Mouse (Mus musculus): ENCODE measurements at regions not wholly inside any gene's neighbourhood (a gene's known extent, or its start where the extent isn't known, plus 50 kb on each side); places are given as distances from the start of the nearest gene placed in this dataset.
A peak's percentile ranks its signal among the peaks of the same experiment; 100 is the strongest.

DNA sequence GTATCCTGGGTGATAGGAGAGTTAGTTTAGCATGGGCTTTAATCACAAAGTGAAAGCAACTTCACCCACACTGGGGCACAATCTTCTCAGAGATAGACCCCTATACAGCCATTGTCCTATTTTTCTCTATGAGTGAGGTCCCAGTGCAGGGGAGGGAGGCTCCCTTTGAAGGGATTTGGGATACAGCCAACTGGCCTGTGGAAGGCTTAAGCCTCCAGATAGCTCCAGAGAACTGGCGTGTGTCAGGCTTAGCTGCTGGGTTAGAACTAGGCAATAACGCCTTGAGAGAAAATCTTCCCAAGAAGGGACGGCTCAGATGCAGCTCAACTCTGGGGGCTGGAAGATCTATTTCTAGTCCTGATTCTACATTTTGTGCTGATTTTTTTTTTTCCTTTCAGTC is 397.4 kb upstream of the Zdhhc25 start:
- no peak for DNase-seq (ENCODE audit: low spot score in 2 of 2)

DNA sequence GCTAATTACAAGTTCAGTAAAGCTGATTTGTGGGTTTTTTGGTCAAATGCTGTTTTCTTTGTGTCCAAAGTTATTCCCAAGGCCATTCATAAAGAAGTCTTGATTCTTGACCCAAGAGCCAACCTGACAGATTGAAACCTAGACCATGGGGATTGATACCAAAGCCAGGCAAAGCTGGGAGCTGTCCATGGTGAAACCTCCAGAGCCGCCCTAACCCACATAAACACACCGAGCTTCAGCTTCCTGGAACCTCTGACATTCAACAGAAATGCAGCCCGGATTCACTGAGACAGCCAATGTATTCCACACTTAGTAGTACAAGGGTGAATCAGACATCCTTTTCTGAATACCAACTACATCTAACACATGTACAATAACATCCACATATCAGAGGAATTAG is 386.7 kb upstream of the Zdhhc25 start:
- no peak for DNase-seq (ENCODE audit: low spot score in 2 of 2)

DNA sequence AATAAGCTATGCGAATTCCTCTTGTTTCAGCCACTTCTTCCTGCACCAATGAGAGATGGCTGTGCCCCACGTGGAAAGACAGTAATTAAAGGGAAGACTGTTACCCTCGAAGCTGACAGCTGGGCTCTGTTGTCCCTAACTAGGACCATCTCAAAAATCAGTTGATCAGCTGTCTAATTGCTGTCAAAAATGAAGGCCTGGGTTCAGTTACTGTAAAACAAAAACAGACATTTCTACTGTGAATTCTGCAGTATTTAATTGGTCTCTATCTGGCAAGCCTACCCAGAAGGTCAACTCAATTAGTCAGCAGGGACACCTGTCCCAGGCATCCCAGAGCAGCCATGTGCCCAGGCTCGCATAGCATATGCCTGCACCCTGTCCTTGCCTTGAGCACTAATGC is 385.8 kb upstream of the Zdhhc25 start:
- DNase-seq (ENCODE audit: low spot score in 2 of 2), result no peak

DNA sequence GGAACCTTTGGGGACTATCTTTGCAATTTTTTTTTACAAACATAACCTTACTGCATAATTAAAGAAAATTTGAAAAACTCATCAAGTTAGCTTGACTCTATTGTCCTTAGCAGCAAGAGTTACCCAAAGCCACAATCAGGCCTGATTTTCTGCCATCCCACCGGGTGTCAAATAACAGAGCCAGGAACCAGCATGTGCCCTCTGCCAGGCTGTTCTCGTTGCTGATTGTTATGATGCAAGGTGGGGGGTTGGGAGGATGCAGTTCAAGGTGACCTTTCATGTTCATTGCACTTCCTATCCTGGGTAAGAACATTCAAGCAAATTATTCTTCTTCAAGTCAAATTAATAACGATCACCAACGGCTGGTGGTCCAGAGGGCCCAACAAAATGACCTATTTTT is 370.6 kb upstream of the Zdhhc25 start:
- no peak for DNase-seq (ENCODE audit: low spot score in 2 of 2)

DNA sequence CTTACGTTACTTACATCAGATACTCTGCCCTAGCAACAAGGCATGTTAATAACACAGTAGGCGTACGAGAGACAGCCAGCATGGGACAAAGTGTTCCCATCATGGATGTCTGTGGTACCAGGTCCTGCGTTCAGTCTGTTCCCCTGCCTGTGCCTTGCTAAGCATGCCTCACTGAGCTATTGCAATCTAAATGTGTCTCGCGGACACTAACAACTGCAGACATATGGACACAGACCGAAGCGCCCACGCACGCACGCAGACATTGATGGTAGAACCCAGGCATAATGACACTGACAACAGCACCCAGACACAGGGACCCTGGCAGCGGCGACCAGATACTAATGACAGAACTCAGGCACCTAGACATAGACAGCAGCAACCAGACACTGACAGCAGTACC is 355.5 kb upstream of the Zdhhc25 start:
- no peak for DNase-seq (ENCODE audit: low spot score in 2 of 2)

DNA sequence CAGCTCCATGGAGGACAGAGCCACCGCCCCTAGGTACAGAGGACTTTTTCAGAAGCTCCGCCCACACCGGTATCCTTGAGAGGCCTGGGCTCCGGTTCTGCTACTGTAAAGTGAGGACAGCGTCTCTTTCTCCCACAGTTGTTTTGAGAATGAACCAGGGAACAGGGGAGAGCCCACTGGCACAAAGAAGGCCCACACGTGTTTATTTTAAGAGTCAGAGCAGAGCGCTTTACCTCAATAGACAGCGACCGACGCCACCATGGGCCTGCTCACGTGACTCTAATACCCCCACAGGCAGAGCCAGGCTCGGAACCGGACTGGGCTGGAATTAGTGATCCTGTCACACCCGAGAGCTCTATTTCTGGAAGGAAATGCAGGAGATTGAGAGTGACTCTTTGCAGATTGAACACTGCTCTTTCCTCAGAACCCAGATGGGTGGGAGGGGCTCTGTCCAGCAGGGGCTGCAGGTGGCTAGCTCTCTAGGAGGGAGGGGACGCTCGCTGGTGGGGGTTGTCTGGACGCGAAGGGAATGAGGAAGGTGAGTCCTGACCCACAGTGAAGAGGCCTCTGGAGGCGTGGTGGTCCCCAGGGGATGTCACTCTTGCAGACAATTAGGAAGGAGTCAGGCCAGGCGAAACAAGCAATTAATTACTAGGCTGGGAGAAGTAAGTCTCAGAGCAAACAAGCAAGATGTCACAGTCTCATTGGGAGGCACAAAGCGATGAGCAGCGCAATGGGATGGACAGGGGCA is 354.4 kb upstream of the Zdhhc25 start:
- DNase-seq (ENCODE audit: low spot score in 2 of 2), result no peak

DNA sequence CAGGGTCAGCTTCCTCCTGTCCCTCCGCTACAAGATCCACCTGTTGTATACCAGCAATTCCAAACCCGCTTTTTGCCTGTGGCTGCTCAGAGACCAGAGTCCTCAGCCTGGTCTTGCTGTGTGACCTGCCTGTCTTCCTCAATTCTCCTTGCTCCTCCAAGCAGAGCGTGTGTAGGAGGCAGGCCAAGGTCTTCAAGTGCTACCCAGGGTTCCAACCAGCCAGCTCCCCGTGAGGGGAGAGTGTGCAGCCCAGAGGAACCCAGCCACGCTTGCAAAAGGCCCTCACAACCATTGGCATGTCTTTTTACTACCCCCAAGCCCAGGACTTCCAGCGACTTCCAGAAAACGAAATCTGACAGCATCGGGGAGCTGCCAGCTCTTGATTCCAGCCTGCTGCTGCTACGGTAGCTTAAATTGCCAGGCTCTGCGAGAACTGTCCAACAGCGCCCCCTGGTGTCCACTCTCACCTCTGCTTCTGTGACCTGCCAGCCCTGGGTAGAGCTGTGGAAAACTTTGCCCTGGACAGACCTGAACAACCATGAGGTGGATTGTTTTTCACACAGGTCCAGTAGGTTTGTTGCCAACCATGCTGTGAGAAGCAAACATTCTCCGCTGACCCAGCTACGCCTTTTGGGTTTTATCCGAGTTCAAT is 352.0 kb upstream of the Zdhhc25 start:
- DNase-seq (ENCODE audit: low spot score in 2 of 2), result peak; percentile 11 to 69

DNA sequence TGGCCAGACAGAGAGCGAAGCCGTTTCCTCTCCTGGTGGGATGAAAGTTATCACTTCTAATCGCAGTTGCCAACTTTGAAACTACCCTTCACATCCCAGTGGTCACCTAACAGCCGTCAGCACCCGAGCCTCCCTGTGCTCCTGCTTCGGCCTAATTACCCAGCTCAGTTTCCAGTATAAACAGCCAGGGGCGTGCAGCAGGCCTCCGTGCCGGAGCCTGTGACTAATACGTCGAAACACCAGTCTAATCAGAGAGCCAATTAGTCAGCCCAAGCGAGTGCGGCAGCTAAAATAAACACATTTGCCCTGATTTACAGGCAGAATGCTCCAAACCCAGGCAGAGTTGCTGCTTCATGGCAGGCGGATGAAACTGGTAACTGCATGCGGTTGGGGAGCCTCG is 312.1 kb upstream of the Zdhhc25 start:
- DNase-seq (ENCODE audit: low spot score in 2 of 2), result no peak

DNA sequence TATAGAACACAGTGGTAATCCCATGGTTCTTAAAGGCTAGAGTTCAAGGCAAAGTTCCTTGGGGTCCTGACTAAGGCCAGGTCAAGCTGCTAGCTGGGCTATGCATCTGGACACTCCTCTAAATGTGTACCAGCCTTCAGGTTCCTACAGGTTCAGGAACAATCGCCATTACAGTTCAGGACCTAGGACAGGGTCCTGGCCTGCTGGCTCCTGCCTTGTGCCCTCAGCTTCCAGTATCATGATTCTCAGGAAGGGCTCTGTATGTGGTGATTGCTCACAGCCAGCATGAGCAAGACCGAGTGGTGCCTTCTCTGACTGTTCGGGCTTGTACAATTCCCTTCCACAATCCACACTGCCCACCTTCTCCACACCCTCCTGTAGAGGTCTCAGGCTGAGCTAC is 311.4 kb upstream of the Zdhhc25 start:
- DNase-seq (ENCODE audit: low spot score in 2 of 2), result no peak

DNA sequence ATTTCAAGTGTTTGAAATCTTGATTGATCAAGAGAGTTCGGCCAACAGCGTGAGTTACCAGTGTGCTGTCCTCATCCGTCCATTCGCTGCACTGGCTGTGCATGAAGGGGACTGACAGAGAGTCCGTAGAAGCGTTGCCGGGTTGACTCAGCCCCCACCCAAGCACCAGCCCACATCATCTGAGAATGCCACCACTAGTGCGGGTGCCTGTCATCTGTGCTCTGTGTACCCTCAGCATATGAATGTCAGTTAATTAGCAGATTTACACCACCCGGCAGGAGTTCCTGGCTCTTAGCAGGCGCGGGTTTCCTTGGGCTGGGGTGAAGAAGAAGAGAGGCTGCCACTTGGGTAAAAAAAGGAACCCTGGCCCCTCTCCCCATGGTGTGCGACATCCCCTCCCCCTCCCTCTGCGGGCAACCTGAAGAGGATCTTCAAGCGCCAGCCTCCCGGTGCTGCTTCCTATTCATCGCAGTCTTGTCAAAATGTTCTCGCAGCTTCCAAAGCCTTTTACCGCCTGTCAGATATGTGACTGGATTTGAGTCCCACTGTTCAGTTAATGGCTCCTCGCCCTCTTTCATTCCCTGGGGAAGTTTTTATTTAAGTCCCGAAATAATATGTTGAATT is 309.2 kb upstream of the Zdhhc25 start:
- no peak for DNase-seq (ENCODE audit: low spot score in 2 of 2)

DNA sequence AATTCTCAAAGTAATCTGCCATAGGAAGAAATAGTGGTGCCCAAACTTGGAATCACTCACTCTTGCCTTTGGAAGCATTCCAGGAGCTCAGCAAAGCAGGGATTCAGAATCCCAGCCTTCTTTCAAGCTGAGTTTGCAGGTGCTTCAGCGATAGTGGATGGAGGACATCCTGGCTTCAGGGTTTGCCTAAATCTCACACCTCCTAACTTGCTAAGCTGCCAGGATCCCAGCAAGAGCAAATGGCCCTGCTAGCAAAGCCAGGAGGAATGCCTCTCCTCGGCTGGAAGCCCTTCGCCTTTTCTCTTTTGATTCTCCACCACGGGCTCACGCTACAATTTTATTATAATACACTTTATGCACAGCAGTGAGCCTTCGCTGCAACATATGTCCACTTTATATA is 301.0 kb upstream of the Zdhhc25 start:
- DNase-seq (ENCODE audit: low spot score in 2 of 2), result no peak

DNA sequence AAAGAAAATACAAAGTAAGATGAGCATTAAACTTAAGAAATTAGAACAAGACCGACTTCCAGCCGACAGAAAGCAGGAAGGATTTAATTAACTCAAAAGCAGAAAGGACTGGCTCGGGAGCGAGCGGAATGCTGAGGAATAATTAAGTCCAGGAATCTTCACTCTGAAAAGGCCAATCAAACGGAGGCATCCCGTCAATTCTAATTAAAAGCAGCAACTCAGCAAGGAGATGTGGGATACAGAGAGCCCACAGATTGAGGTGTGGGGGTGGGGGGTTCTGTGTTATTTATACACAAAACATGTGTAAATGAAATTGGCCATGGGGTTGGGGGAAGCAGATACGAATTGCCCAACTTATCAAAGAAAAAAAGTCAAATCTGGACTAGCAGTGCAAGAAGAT is 288.9 kb upstream of the Zdhhc25 start:
- DNase-seq (ENCODE audit: low spot score in 2 of 2), result no peak

DNA sequence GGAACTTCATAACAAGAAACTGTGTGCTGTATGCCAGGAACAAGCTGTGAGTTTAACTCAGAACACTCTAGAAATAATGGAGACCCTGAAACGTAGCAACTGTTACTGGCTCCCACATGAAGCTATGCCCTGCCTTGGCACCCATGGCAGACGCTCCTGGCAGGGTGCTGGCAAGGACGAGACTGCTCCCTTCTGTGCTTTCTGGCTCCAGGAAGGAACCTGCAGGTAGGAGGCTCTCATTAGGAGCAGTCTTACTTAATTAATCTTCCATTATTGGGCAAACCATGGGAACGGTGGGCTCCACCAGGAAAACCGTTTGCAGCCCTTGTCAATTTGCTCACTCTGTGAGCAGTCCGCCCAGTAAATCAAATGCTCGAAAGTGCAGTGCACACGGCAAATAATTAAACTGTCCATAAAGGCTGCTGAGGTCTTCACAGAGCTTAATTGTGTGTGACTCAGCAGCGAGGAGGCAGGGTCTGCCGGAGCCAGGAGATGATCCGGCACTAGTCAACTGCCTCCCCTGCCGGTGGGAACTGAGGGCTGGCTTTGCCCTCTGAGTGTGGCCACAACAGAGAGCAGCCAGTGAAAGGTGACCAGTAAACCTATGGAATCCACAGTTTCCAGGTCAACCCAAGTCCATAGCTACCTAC is 285.2 kb upstream of the Zdhhc25 start:
- DNase-seq (ENCODE audit: low spot score in 2 of 2), result no peak

DNA sequence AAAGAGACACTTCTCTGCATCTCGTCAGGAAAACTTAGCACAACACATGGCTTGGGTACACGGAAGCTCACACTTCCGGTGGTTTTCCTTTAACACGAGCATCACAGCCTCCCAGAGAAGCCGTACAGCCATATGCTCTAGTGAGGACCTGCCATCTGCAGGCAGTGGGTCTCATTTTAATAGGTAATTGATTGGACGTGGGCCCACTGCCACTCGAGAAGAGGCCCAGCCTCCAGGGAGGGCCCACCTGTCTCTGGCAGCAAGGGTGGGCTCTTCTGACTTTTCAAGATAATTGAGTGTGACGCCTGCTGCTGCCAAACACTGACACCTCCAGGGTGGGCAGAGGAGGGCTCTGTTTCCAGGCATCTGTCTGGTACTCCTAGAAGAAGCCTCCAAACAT is 282.1 kb upstream of the Zdhhc25 start:
- no peak for DNase-seq (ENCODE audit: low spot score in 2 of 2)

DNA sequence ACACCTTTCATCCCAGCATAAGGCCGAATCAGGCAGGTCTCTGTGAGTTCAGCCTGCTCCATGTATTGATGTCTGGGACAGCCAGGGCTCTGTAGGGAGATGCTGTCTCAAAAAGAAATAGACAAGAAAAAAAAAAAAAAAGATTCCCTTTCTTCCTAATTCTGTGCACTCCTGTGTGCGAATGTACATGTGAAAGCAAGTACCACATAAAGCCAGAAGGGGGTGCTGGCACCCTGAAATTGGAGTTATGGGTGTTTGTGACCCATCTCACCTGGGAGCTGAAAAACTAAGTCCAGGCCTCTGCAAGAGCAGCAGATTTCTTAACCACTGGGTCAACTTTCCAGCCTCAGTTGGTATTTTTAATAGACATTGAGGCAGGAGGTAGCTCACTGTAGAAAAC is 280.6 kb upstream of the Zdhhc25 start:
- DNase-seq (ENCODE audit: low spot score in 2 of 2), result no peak

DNA sequence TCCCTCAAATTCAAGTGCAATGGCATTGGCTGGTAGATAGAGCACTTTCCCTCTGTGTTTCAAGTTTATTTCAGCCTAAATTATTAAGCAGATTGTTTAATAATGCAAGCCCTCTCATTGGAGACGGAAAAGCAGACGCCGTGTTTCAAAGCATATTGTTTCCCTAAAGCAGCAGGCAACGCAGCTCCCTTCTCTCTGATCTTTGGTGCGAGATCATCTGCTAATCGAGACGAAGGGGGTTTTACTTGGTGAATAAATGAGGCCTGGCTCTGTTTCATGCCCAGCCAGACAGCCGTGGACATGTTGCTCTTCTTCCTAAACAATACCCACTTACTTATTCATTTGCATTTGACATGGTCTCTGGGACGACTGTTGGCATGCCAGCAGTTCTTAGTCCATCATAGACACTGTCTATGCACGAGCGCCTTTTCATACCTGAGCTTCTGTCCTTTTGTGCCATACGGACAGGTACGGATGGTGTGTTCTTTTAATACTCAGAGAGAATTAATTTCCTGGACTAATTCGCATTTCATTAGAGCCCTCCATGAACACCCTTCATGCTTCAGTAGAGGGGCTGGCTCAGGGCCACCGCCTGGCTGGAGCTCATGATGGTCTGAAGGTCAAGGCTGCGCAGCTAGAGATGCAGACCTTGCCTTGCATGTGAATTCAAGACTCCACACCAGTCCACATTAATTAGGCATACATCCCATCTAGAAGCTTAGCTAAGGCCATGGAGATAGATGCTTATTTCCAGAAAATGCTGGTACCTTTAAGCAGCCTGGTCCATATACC is 276.3 kb upstream of the Zdhhc25 start:
- no peak for DNase-seq (ENCODE audit: low spot score in 2 of 2)

DNA sequence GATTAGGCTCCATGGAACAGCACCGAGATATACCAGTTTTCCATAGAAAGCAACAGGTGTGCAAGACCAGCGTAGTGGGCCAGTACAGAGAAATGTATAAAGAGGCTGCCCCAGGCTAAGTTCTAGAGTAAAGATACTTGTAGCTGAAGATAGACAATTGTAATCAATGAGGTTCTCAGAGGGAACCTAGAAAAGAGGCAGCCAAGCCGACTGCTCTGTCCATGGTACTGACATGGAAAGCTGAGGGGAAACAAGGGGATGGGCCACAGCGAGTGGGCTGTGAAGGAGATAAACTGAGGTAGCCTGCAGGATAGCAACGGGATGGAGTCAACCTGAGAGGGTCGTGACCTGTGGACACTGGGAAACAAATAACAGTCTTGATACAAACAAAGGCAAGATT is 275.0 kb upstream of the Zdhhc25 start:
- no peak for DNase-seq (ENCODE audit: low spot score in 2 of 2)

DNA sequence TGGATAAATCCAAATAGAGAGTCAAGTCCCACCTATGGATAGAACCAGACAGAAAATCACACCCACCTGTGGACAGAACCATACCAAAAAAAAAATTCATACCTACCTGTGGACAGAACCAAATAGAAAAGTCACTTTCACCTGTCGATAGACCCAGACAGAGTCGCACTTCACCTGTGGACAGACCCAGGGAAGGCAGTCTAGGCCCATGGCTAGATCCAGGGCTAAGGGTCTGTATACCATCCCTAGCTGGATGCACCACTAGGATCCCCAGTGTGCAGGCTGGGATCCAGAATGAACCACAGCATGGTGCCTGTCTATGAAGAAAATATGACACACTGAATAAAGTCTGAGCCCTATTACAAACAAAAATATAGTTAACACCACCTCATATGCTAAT is 246.9 kb upstream of the Zdhhc25 start:
- DNase-seq (ENCODE audit: low spot score in 2 of 2), result no peak

DNA sequence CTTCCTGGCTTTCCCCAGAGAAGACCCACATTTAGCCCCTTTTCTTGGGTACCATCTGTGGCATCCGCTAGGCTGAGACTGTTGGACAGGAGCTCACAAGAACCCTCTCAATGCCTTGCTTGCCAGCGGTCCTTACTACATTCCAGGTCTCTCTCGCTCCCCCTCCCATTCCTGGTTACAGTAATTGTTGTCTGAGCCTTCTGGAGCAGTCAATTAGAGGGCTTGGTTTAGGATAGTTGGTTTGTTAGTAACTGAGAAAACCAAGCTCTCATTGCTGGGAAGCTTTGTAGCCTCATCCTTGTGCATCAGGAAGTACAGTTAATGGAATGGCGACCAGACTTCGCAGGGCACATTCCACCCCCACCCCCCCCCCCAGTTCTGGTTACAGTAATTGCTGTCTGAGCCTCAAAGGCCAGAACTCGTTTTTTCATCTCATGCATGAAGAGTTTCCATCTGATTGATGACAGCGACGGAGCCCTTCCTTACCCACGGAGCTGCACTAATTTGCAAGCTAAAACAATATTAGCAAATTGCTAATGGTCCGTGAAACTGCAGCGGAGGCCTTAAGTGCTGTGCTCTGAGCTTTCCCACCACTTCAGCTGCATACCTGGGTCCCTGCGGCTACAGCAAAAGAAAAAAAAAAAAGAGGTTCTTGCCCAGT is 239.6 kb upstream of the Zdhhc25 start:
- DNase-seq (ENCODE audit: low spot score in 2 of 2), result no peak

DNA sequence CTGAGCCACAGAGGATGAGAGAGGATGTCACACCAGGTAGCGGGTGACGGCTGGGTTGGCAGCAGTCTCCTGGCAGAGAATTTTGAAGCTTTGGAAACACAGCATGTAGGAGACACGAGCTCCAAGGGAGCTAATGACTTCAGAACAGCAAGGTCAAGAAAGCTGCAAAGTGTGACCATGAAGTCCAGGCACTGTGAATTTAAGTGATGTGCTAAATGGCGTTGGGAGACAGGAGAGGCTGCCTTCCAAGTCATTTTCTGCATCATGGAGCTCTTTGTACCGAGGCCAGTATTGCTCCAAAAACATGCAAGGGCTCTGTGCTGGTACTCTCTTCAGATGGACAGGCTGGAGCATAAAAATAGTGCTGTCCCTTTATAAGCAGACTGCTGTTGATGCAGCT is 238.8 kb upstream of the Zdhhc25 start:
- no peak for DNase-seq (ENCODE audit: low spot score in 2 of 2)

DNA sequence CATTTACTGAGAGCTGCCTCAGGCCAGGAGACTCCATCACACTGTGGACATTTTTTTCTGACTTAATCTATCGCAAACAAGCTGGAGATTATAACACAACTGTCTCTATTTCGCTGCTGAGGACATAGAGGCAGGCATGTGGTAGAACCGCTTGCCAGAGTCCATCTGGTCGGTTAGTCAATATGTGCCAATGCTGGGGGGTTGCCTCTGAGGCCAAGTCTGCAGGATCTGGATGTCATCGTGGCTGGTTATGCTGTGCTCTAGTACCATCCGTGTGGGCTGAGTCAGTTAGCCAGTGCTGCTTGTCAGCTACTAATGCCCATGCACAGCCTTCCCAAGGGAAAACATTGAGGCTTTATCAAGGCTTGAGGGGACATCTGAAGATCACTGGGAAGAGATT is 237.1 kb upstream of the Zdhhc25 start:
- no peak for DNase-seq (ENCODE audit: low spot score in 2 of 2)

DNA sequence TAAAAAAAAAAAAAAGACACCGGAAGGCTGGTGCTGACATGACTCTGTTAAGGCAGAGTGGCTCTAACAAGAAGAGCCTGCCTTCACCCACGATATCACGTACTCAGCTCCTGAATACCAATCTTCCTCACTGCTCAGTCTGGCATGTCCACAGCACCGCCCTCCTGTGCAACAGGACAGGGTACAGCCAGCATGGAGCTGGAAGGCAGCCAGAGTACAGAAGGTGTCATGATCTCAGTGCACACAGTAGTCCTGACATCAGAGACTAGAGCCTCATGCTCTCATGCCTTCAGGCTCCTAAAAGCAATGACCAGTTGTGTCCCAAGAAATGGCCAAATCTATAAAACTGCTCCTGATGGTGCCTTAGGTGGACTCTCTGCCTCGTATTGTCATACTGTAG is 229.7 kb upstream of the Zdhhc25 start:
- no peak for DNase-seq (ENCODE audit: low spot score in 2 of 2)

Measured in spleen, postnatal 10 days (tissue).